Mouse (Mus musculus) liver, adult 2 months (tissue): ENCODE results near the gene Bin2. TPM values are rescaled to one million over a fixed set of nuclear protein-coding genes. Genes with fewer than 3 reads are reported as not detected.
A peak's percentile ranks its signal among the peaks of the same experiment; 100 is the strongest.

ENCODE experiments used
- DNase-seq: peaks from one replicate; pipeline ENCODE4 v3.0.0-alpha.2; 2011; ENCODE audit warnings: low read depth, low spot score; ENCODE audit errors: extremely low read depth
- H3K27ac ChIP-seq: fragments of 200-500 bp; replicated peaks from 2 replicates; pipeline ENCODE4 v1.5.1; 2012; ENCODE audit warnings: low read depth, mild to moderate bottlenecking, control low read depth, inconsistent platforms, low read length; ENCODE audit not compliant: insufficient read depth
- H3K27me3 ChIP-seq: fragments of 200-500 bp; 2 replicates; pipeline ENCODE4 v1.6.1; 2012; ENCODE audit warnings: mild to moderate bottlenecking, moderate library complexity, low read length, inconsistent platforms; ENCODE audit not compliant: control insufficient read depth, insufficient read depth
- H3K36me3 ChIP-seq: fragments of 200-500 bp; 2 replicates; pipeline ENCODE4 v1.6.1; 2012; ENCODE audit warnings: low read length, inconsistent platforms; ENCODE audit not compliant: control insufficient read depth, insufficient read depth
- H3K4me1 ChIP-seq: fragments of 200-500 bp; 2 replicates; pipeline ENCODE4 v1.6.1; 2011; ENCODE audit warnings: low read length; ENCODE audit not compliant: control insufficient read depth, insufficient read depth
- H3K4me3 ChIP-seq: fragments of 200-500 bp; 2 replicates; pipeline ENCODE4 v1.5.1; 2011; ENCODE audit warnings: low read depth, mild to moderate bottlenecking, control low read depth, low read length, moderate library complexity; ENCODE audit not compliant: insufficient read depth
- H3K79me2 ChIP-seq: fragments of 200-500 bp; 2 replicates; pipeline ENCODE4 v1.6.1; 2012; ENCODE audit warnings: inconsistent platforms, mild to moderate bottlenecking, low read length, moderate library complexity; ENCODE audit not compliant: control insufficient read depth, insufficient read depth
- H3K9ac ChIP-seq: fragments of 200-500 bp; 2 replicates; pipeline ENCODE4 v1.6.1; 2012; ENCODE audit warnings: low read depth, mild to moderate bottlenecking, control low read depth, inconsistent platforms, low read length
- CTCF ChIP-seq: fragments of 200-500 bp; IDR thresholded peaks from 2 replicates; pipeline ENCODE4 v1.5.1; 2011; ENCODE audit warnings: low read depth, low read length, control low read depth
- POLR2A ChIP-seq: fragments of 200-500 bp; IDR thresholded peaks from 2 replicates; pipeline ENCODE4 v1.6.1; 2011; ENCODE audit warnings: low read length, control low read depth; ENCODE audit not compliant: insufficient read depth; ENCODE audit errors: extremely low read depth
- WGBS: fragments of 180-500 bp; shearing (Covaris S2); methylation state at CpG from one replicate; pipeline ENCODE4 v1.1.7; 2018; 5-methylcytosine and 5-hydroxymethylcytosine counted together
- polyA plus RNA-seq: library from polyadenylated mRNA; depleted of rRNA; stranded (reverse); fragments of >200 nt; gene quantifications from 2 replicates; pipeline ENCODE4 v1.2.3, GENCODE M21; 2012
- total RNA-seq: library from RNA; depleted of rRNA; stranded (reverse); fragments of >200 nt; gene quantifications from 2 replicates; pipeline ENCODE4 v1.2.3, GENCODE M21; 2014

Bin2 gene
- total and polyA plus RNA-seq, 2 experiments: 1.0 to 4.0 TPM

GRCm38 (mm10) chr15:100675486-100675885 lies 6.1 kb upstream of the Bin2 start:
- TF ChIP-seq POLR2A: no peak
- no peak for TF ChIP-seq CTCF
- Histone ChIP-seq H3K36me3 (no peaks in the 10 kb centered on the region), H3K27me3 (no peaks in the 10 kb centered on the region), H3K9ac (no peak overlapping the region), H3K27ac (peak overlapping the region; percentile 70), H3K79me2 (no peaks in the 10 kb centered on the region), H3K4me3 (no peak overlapping the region), H3K4me1 (peaks cover 21% of the 10 kb centered on the region)
- no peak for DNase-seq
- WGBS: 90% methylated on average over 3 of the region's 3 CpGs

- Histone ChIP-seq H3K4me1 (peaks cover 14% of the 10 kb centered on the region; the same call in 1 of the 2 replicates), H3K27me3 (no peaks in the 10 kb centered on the region), H3K4me3 (no peak overlapping the region), H3K27ac (peak overlapping the region; percentile 70), H3K36me3 (no peaks in the 10 kb centered on the region), H3K79me2 (no peaks in the 10 kb centered on the region), H3K9ac (no peak overlapping the region)
- WGBS: 69% methylated on average over 10 of the region's 10 CpGs
- no peak for DNase-seq
- TF ChIP-seq CTCF: no peak
- TF ChIP-seq POLR2A: no peak
Measured at GRCm38 (mm10) chr15:100674566-100674965, 5.2 kb upstream of the Bin2 start.

DNA sequence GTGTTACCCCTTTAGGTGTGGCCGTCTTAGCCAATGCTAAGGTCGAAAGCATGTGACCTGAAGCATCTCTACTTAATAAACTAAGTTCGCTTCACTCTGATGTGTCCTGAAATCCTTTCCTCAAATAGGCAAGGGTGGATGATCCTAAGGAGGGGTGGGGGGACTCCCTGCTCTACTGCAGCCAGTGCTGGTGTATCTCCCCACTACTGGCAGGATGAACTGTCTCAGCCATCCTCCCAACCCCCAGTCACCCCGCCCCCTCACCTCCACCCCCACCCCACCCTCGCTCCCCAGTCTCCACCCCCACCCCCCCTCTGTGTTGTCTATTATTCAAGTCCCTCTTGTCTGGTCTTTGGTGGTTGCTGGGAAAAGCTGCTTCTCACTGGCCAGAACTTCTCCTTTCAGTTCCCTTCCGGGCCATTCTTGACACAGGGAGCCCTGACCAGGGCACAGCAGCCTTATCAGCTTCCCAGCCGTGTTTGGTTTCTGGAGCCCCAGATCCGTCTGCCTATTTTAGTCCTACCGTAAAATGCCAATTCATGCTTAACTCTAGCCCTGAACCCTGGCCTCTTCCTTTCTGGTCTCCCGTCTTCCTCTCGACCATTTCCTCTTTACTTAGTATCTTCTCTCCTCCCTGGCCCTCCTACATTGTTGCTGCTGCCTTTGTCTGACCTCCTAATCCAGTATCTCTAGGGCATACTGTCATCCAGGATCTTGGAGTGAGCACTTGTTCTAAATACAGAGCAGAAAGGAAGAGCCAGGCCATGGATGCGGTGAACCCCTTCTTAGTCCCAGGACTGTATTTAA lies 4.4 kb upstream of the Bin2 start:
- H3K4me1 ChIP-seq: peaks cover 12% of the 10 kb centered on the region; the same call in 1 of the 2 replicates
- 68% methylated on average over 12 of the region's 12 CpGs for WGBS
- peak overlapping the region; percentile 70 for H3K27ac ChIP-seq
- no peaks in the 10 kb centered on the region for H3K36me3 ChIP-seq
- H3K27me3 ChIP-seq: no peaks in the 10 kb centered on the region
- H3K4me3 ChIP-seq: no peak overlapping the region
- no peaks in the 10 kb centered on the region for H3K79me2 ChIP-seq
- TF ChIP-seq CTCF (no peak), POLR2A (no peak)
- peak; percentile 56 for DNase-seq
- no peak overlapping the region for H3K9ac ChIP-seq

DNA sequence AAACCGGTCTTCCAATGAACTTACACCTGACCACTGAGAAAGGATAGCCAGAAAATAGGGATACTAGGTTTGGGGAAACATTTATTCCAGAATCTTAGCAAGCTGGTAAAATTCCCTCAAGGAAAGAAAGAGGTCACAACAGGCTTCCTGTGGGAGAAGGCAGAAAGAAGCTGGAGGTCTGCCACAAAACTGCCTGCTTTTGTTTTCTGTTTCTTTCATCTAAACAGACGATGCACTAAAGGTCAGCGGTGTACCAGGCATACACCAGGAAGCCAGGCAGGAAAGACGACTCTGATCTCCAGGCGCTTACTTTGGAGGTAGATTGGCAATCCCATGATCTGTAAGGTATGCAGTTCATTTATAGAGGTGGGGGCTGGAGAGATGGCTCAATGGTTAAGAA lies 1.5 kb upstream of the Bin2 start:
- Histone ChIP-seq H3K4me3 (no peak overlapping the region), H3K4me1 (peaks cover 7% of the 10 kb centered on the region; the same call in 1 of the 2 replicates), H3K36me3 (no peaks in the 10 kb centered on the region), H3K27me3 (no peaks in the 10 kb centered on the region), H3K79me2 (no peaks in the 10 kb centered on the region), H3K27ac (no peak overlapping the region), H3K9ac (no peak overlapping the region)
- TF ChIP-seq CTCF (no peak), POLR2A (no peak)
- 73% methylated on average over 5 of the region's 5 CpGs for WGBS
- DNase-seq: no peak

DNA sequence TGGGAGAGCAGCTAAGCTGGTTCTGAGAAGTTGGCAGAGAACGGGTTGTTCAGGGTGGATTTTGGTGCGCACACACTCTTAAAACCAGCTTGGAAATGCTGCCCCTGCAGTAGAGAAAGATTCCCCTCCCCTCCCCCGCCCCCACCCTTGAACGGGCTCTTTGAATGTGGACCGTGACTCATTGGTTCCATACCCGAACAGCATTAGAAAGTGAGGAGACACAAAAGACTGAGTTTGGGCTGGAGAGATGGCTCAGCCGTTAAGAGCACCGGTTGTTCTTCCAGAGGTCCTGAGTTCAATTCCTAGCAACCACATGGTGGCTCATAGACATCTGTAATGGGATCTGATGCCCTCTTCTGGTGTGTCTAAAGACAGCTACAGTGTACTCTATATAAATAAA lies 651 bp upstream of the Bin2 start:
- Histone ChIP-seq H3K27ac (no peak overlapping the region), H3K9ac (no peak overlapping the region), H3K4me1 (peaks cover 7% of the 10 kb centered on the region; the same call in 1 of the 2 replicates), H3K36me3 (no peaks in the 10 kb centered on the region), H3K27me3 (no peaks in the 10 kb centered on the region), H3K4me3 (no peak overlapping the region), H3K79me2 (no peaks in the 10 kb centered on the region)
- WGBS: 89% methylated on average over 8 of the region's 8 CpGs
- no peak for DNase-seq
- TF ChIP-seq CTCF (no peak), POLR2A (no peak)
